Mouse (Mus musculus) intestine, postnatal 0 days (tissue): ENCODE measurements around the gene Olfr1414. TPM values are rescaled to one million over a fixed set of nuclear protein-coding genes. Genes with fewer than 3 reads are reported as not detected.

Experiments used
- ATAC-seq: fragments of 200-750 bp; cut with Nextera tagmentation; 2 replicates; pipeline ENCODE4 v1.8.0; 2017; ENCODE audit warnings: mild to moderate bottlenecking, moderate TSS enrichment, moderate library complexity
- H3K27ac ChIP-seq: fragments of 300-500 bp; sonication (generic); 2 replicates; pipeline ENCODE4 v1.5.1; 2014; ENCODE audit warnings: mild to moderate bottlenecking, low read depth, low read length, moderate library complexity
- H3K27me3 ChIP-seq: fragments of 300-500 bp; sonication (generic); replicated peaks from 2 replicates; pipeline ENCODE4 v1.6.1; 2014; ENCODE audit warnings: low read length, mixed read lengths; ENCODE audit not compliant: control insufficient read depth, insufficient read depth
- H3K36me3 ChIP-seq: fragments of 300-500 bp; sonication (generic); 2 replicates; pipeline ENCODE4 v1.6.1; 2014; ENCODE audit warnings: mild to moderate bottlenecking, moderate library complexity; ENCODE audit not compliant: control insufficient read depth, insufficient read depth
- H3K4me1 ChIP-seq: fragments of 300-500 bp; sonication (generic); replicated peaks from 2 replicates; pipeline ENCODE4 v1.6.1; 2014; ENCODE audit warnings: antibody characterized with exemption, low read length, mixed read lengths; ENCODE audit not compliant: control insufficient read depth, insufficient read depth
- H3K4me2 ChIP-seq: fragments of 300-500 bp; sonication (generic); replicated peaks from 2 replicates; pipeline ENCODE4 v1.6.1; 2014; ENCODE audit warnings: low read depth, mild to moderate bottlenecking, moderate library complexity
- H3K4me3 ChIP-seq: fragments of 300-500 bp; sonication (generic); 2 replicates; pipeline ENCODE4 v1.5.1; 2014; ENCODE audit warnings: low read depth, low read length
- H3K9ac ChIP-seq: fragments of 300-500 bp; sonication (generic); 2 replicates; pipeline ENCODE4 v1.6.1; 2014; ENCODE audit warnings: mild to moderate bottlenecking, low read depth, low read length
- H3K9me3 ChIP-seq: fragments of 300-500 bp; sonication (generic); 2 replicates; pipeline ENCODE4 v1.6.1; 2016; ENCODE audit warnings: mixed run types; ENCODE audit not compliant: control insufficient read depth
- CTCF ChIP-seq: sonication (generic); IDR thresholded peaks from 2 replicates; pipeline ENCODE4 v1.5.1; 2016; ENCODE audit warnings: low read depth, mild to moderate bottlenecking, control low read depth, antibody characterized with exemption, moderate library complexity
- WGBS: fragments of 180-500 bp; shearing (Covaris S2); extraction: QIAGEN DNeasy Blood & Tissue Kit; methylation state at CpG from one replicate; pipeline ENCODE4 v1.1.7; 2014; 5-methylcytosine and 5-hydroxymethylcytosine counted together
- polyA plus RNA-seq: library from polyadenylated mRNA; unstranded; fragments of >200 nt; fragmentation: Nextera tagmentation; extraction: Ambion mirVana; gene quantifications from 2 replicates; pipeline ENCODE4 v1.2.1, GENCODE M21; 2015

Gene Olfr1414
- not detected in 2 replicates for polyA plus RNA-seq

- no peaks in the 10 kb centered on the region for H3K9me3 ChIP-seq
- ATAC-seq = no peak
- no peak within 1 kb of the TSS for H3K4me3 ChIP-seq
- no peak for TF ChIP-seq CTCF
- whole genome bisulfite sequencing = 72% methylated on average over 3 of the region's 3 CpGs
- H3K4me1 ChIP-seq = no peaks in the 10 kb centered on the region
- no peak within 1 kb of the TSS for H3K9ac ChIP-seq
- no peaks in the 10 kb centered on the region for H3K27me3 ChIP-seq
- no peak within 1 kb of the TSS for H3K27ac ChIP-seq
- no peak within 1 kb of the TSS for H3K4me2 ChIP-seq
- H3K36me3 ChIP-seq = no peaks in the 10 kb centered on the region
These were observed at the start of gene Olfr1414 for GRCm38 (mm10) chr1:92518561-92518960. Gene Olfr1414, minus strand, starts transcription at chr1:92518661.

- TF ChIP-seq CTCF = no peak
- H3K9ac ChIP-seq = no peak overlapping the region
- ATAC-seq = no peak
These were observed 27.5 kb upstream of the Olfr1414 start for GRCm38 (mm10) chr1:92545929-92546328.

GRCm38 (mm10) chr1:92539071-92539470, 20.6 kb upstream of the Olfr1414 start:
- Histone ChIP-seq H3K4me2 (no peak overlapping the region), H3K9ac (no peak overlapping the region), H3K9me3 (no peaks in the 10 kb centered on the region), H3K4me1 (no peaks in the 10 kb centered on the region), H3K4me3 (no peak overlapping the region), H3K27ac (no peak overlapping the region), H3K27me3 (0 out of 2 replicates have a peak, but pooled peaks cover 2% of the 10 kb centered on the region), H3K36me3 (no peaks in the 10 kb centered on the region)
- ATAC-seq = no peak
- TF ChIP-seq CTCF = no peak
- 39% methylated on average over 2 of the region's 2 CpGs for WGBS

More at GRCm38 (mm10) chr1:92545929-92546328, 27.5 kb upstream of the Olfr1414 start:
- no peaks in the 10 kb centered on the region for H3K36me3 ChIP-seq
- H3K27ac ChIP-seq = no peak overlapping the region
- H3K4me2 ChIP-seq = no peak overlapping the region
- H3K9me3 ChIP-seq = no peaks in the 10 kb centered on the region
- WGBS = 78% methylated on average over 2 of the region's 2 CpGs
- H3K27me3 ChIP-seq = no peaks in the 10 kb centered on the region
- H3K4me1 ChIP-seq = no peaks in the 10 kb centered on the region
- no peak overlapping the region for H3K4me3 ChIP-seq

GRCm38 (mm10) chr1:92536972-92537371, 18.5 kb upstream of the Olfr1414 start:
- 37% methylated on average over 5 of the region's 5 CpGs for WGBS
- 0 out of 2 replicates have a peak, but pooled peaks cover 3% of the 10 kb centered on the region for H3K27me3 ChIP-seq
- H3K4me2 ChIP-seq = no peak overlapping the region
- no peak overlapping the region for H3K4me3 ChIP-seq
- no peaks in the 10 kb centered on the region for H3K4me1 ChIP-seq
- ATAC-seq = no peak
- no peak for TF ChIP-seq CTCF
- no peak overlapping the region for H3K27ac ChIP-seq
- H3K9ac ChIP-seq = no peak overlapping the region
- H3K36me3 ChIP-seq = no peaks in the 10 kb centered on the region
- no peaks in the 10 kb centered on the region for H3K9me3 ChIP-seq

- Histone ChIP-seq H3K36me3 (no peaks in the 10 kb centered on the region), H3K4me3 (no peak overlapping the region), H3K9me3 (no peaks in the 10 kb centered on the region), H3K27me3 (no peaks in the 10 kb centered on the region), H3K4me2 (no peak overlapping the region), H3K9ac (no peak overlapping the region), H3K4me1 (no peaks in the 10 kb centered on the region), H3K27ac (no peak overlapping the region)
- WGBS = 82% methylated on average over 3 of the region's 3 CpGs
- no peak for TF ChIP-seq CTCF
- no peak for ATAC-seq
These were observed 5.3 kb upstream of the Olfr1414 start for GRCm38 (mm10) chr1:92523764-92524163.

- Histone ChIP-seq H3K9me3 (no peaks in the 10 kb centered on the region), H3K36me3 (no peaks in the 10 kb centered on the region), H3K4me1 (no peaks in the 10 kb centered on the region), H3K9ac (no peak overlapping the region), H3K27me3 (no peaks in the 10 kb centered on the region), H3K4me3 (no peak overlapping the region), H3K27ac (no peak overlapping the region), H3K4me2 (no peak overlapping the region)
- peak; percentile 75 for TF ChIP-seq CTCF
- 23% methylated on average over 10 of the region's 10 CpGs for WGBS
- no peak for ATAC-seq
These were observed 2.9 kb upstream of the Olfr1414 start for GRCm38 (mm10) chr1:92521376-92521775.

- no peak for TF ChIP-seq CTCF
- no peak for ATAC-seq
- H3K9me3 ChIP-seq = no peaks in the 10 kb centered on the region
- H3K4me2 ChIP-seq = no peak overlapping the region
- no peaks in the 10 kb centered on the region for H3K27me3 ChIP-seq
- no peak overlapping the region for H3K4me3 ChIP-seq
- no peaks in the 10 kb centered on the region for H3K4me1 ChIP-seq
- H3K27ac ChIP-seq = no peak overlapping the region
- WGBS = 86% methylated on average over 6 of the region's 6 CpGs
- H3K9ac ChIP-seq = no peak overlapping the region
- H3K36me3 ChIP-seq = no peaks in the 10 kb centered on the region
These were observed 585 bp upstream of the Olfr1414 start for GRCm38 (mm10) chr1:92519046-92519445.
